Mouse (Mus musculus): ENCODE data around the gene Hepacam2. TPM values are rescaled to one million over a fixed set of nuclear protein-coding genes. Genes with fewer than 3 reads are reported as not detected.

Hepacam2 gene
- polyA plus RNA-seq, 1 experiment from 2014 or later, result 2.3 TPM

- no peaks in the 10 kb centered on the region for H3K9me3 ChIP-seq
- no peak overlapping the region for H3K4me2 ChIP-seq
- no peak overlapping the region for H3K27ac ChIP-seq
- no peaks in the 10 kb centered on the region for H3K27me3 ChIP-seq
- 0 out of 2 replicates have a peak, but pooled peaks cover under 1% of the 10 kb centered on the region for H3K4me1 ChIP-seq
- H3K4me3 ChIP-seq (replicated peaks), result no peak overlapping the region
- no peak overlapping the region for H3K9ac ChIP-seq
- H3K36me3 ChIP-seq (replicated peaks), result no peaks in the 10 kb centered on the region
- WGBS, result 77% methylated on average over 5 of the region's 5 CpGs
- ATAC-seq (ENCODE audit: low FRiP score), result no peak
Measured at GRCm38 (mm10) chr6:3505289-3505688, 7.2 kb upstream of the Hepacam2 start.

GRCm38 (mm10) chr6:3500286-3500685 lies 2.2 kb upstream of the Hepacam2 start:
- H3K27me3 ChIP-seq, result no peaks in the 10 kb centered on the region
- no peak overlapping the region for H3K4me3 ChIP-seq (replicated peaks)
- H3K4me2 ChIP-seq, result no peak overlapping the region
- no peaks in the 10 kb centered on the region for H3K36me3 ChIP-seq (replicated peaks)
- WGBS, result 82% methylated on average over 3 of the region's 3 CpGs
- peaks cover 8% of the 10 kb centered on the region for H3K4me1 ChIP-seq
- no peak for ATAC-seq (ENCODE audit: low FRiP score)
- H3K9me3 ChIP-seq, result no peaks in the 10 kb centered on the region
- H3K9ac ChIP-seq, result no peak overlapping the region
- no peak overlapping the region for H3K27ac ChIP-seq

- Histone ChIP-seq H3K9ac (no peak overlapping the region), H3K4me1 (peaks cover 8% of the 10 kb centered on the region), H3K4me3 (replicated peaks) (no peak overlapping the region), H3K9me3 (no peaks in the 10 kb centered on the region), H3K36me3 (replicated peaks) (no peaks in the 10 kb centered on the region), H3K4me2 (no peak overlapping the region), H3K27ac (no peak overlapping the region), H3K27me3 (no peaks in the 10 kb centered on the region)
- no peak for ATAC-seq (ENCODE audit: low FRiP score)
- 6% methylated on average over 2 of the region's 2 CpGs for WGBS
Measured at GRCm38 (mm10) chr6:3496210-3496609, 1.9 kb downstream of the Hepacam2 start.

- Histone ChIP-seq H3K36me3 (replicated peaks) (no peaks in the 10 kb centered on the region), H3K4me1 (0 out of 2 replicates have a peak, but pooled peaks cover 3% of the 10 kb centered on the region), H3K4me2 (no peak overlapping the region), H3K9me3 (no peaks in the 10 kb centered on the region), H3K27ac (no peak overlapping the region), H3K9ac (no peak overlapping the region), H3K27me3 (no peaks in the 10 kb centered on the region), H3K4me3 (replicated peaks) (no peak overlapping the region)
- WGBS, result 83% methylated on average over 5 of the region's 5 CpGs
- ATAC-seq (ENCODE audit: low FRiP score), result no peak
Measured at GRCm38 (mm10) chr6:3494285-3494684, 3.8 kb downstream of the Hepacam2 start.

GRCm38 (mm10) chr6:3487355-3487754 lies 10.7 kb downstream of the Hepacam2 start:
- Histone ChIP-seq H3K4me2 (no peak overlapping the region), H3K27ac (no peak overlapping the region), H3K27me3 (no peaks in the 10 kb centered on the region), H3K36me3 (replicated peaks) (no peaks in the 10 kb centered on the region), H3K9me3 (no peaks in the 10 kb centered on the region), H3K4me3 (replicated peaks) (no peak overlapping the region), H3K9ac (no peak overlapping the region), H3K4me1 (no peaks in the 10 kb centered on the region)
- 81% methylated on average over 1 of the region's 1 CpGs for WGBS
- no peak for ATAC-seq (ENCODE audit: low FRiP score)

GRCm38 (mm10) chr6:3485133-3485532 lies 13.0 kb downstream of the Hepacam2 start:
- ATAC-seq (ENCODE audit: low FRiP score), result no peak
- H3K4me1 ChIP-seq, result no peaks in the 10 kb centered on the region
- H3K4me2 ChIP-seq, result no peak overlapping the region
- no peaks in the 10 kb centered on the region for H3K27me3 ChIP-seq
- no peak overlapping the region for H3K4me3 ChIP-seq (replicated peaks)
- no peak overlapping the region for H3K9ac ChIP-seq
- 87% methylated on average over 3 of the region's 3 CpGs for WGBS
- no peaks in the 10 kb centered on the region for H3K9me3 ChIP-seq
- H3K36me3 ChIP-seq (replicated peaks), result no peaks in the 10 kb centered on the region
- no peak overlapping the region for H3K27ac ChIP-seq

- H3K9ac ChIP-seq, result no peak overlapping the region
- no peaks in the 10 kb centered on the region for H3K36me3 ChIP-seq (replicated peaks)
- no peaks in the 10 kb centered on the region for H3K9me3 ChIP-seq
- no peak for ATAC-seq (ENCODE audit: low FRiP score)
- H3K4me2 ChIP-seq, result no peak overlapping the region
- no peak overlapping the region for H3K27ac ChIP-seq
- no peak overlapping the region for H3K4me3 ChIP-seq (replicated peaks)
- no peaks in the 10 kb centered on the region for H3K4me1 ChIP-seq
- H3K27me3 ChIP-seq, result no peaks in the 10 kb centered on the region
- WGBS, result 86% methylated on average over 3 of the region's 3 CpGs
Measured at GRCm38 (mm10) chr6:3481705-3482104, 16.4 kb downstream of the Hepacam2 start.

- ATAC-seq (ENCODE audit: low FRiP score), result no peak
- 67% methylated on average over 5 of the region's 5 CpGs for WGBS
Measured at GRCm38 (mm10) chr6:3479853-3480252, 18.2 kb downstream of the Hepacam2 start.

GRCm38 (mm10) chr6:3476299-3476698 lies 21.8 kb downstream of the Hepacam2 start:
- WGBS, result 59% methylated on average over 2 of the region's 2 CpGs
- Histone ChIP-seq H3K4me1 (no peaks in the 10 kb centered on the region), H3K27ac (no peak overlapping the region), H3K4me3 (replicated peaks) (no peak overlapping the region), H3K27me3 (no peaks in the 10 kb centered on the region), H3K9me3 (no peaks in the 10 kb centered on the region), H3K9ac (no peak overlapping the region), H3K4me2 (no peak overlapping the region), H3K36me3 (replicated peaks) (no peaks in the 10 kb centered on the region)
- ATAC-seq (ENCODE audit: low FRiP score), result no peak

More at GRCm38 (mm10) chr6:3479853-3480252, 18.2 kb downstream of the Hepacam2 start:
- H3K27me3 ChIP-seq, result no peaks in the 10 kb centered on the region
- H3K36me3 ChIP-seq (replicated peaks), result no peaks in the 10 kb centered on the region
- no peak overlapping the region for H3K27ac ChIP-seq
- no peak overlapping the region for H3K9ac ChIP-seq
- H3K4me1 ChIP-seq, result no peaks in the 10 kb centered on the region
- H3K4me3 ChIP-seq (replicated peaks), result no peak overlapping the region
- no peak overlapping the region for H3K4me2 ChIP-seq
- H3K9me3 ChIP-seq, result no peaks in the 10 kb centered on the region

GRCm38 (mm10) chr6:3470706-3471105 lies 27.4 kb downstream of the Hepacam2 start:
- Histone ChIP-seq H3K27ac (no peak overlapping the region), H3K4me3 (replicated peaks) (no peak overlapping the region), H3K4me2 (no peak overlapping the region), H3K27me3 (no peaks in the 10 kb centered on the region), H3K36me3 (replicated peaks) (no peaks in the 10 kb centered on the region), H3K9ac (no peak overlapping the region), H3K9me3 (no peaks in the 10 kb centered on the region), H3K4me1 (no peaks in the 10 kb centered on the region)
- no peak for ATAC-seq (ENCODE audit: low FRiP score)
- 79% methylated on average over 2 of the region's 2 CpGs for WGBS

GRCm38 (mm10) chr6:3468627-3469026 lies 29.5 kb downstream of the Hepacam2 start:
- Histone ChIP-seq H3K4me2 (no peak overlapping the region), H3K9me3 (no peaks in the 10 kb centered on the region), H3K9ac (no peak overlapping the region), H3K27ac (no peak overlapping the region), H3K36me3 (replicated peaks) (no peaks in the 10 kb centered on the region), H3K27me3 (no peaks in the 10 kb centered on the region), H3K4me1 (no peaks in the 10 kb centered on the region), H3K4me3 (replicated peaks) (no peak overlapping the region)
- no peak for ATAC-seq (ENCODE audit: low FRiP score)
- 54% methylated on average over 1 of the region's 1 CpGs for WGBS

- WGBS, result 92% methylated on average over 2 of the region's 2 CpGs
- H3K4me1 ChIP-seq, result no peaks in the 10 kb centered on the region
- no peak overlapping the region for H3K4me3 ChIP-seq (replicated peaks)
- H3K9me3 ChIP-seq, result no peaks in the 10 kb centered on the region
- ATAC-seq (ENCODE audit: low FRiP score), result no peak
- no peaks in the 10 kb centered on the region for H3K36me3 ChIP-seq (replicated peaks)
- no peak overlapping the region for H3K9ac ChIP-seq
- H3K27me3 ChIP-seq, result no peaks in the 10 kb centered on the region
- no peak overlapping the region for H3K27ac ChIP-seq
- no peak overlapping the region for H3K4me2 ChIP-seq
Measured at GRCm38 (mm10) chr6:3463594-3463993, 34.5 kb downstream of the Hepacam2 start.

- Histone ChIP-seq H3K9ac (no peak overlapping the region), H3K27me3 (no peaks in the 10 kb centered on the region), H3K27ac (no peak overlapping the region), H3K9me3 (no peaks in the 10 kb centered on the region), H3K4me3 (replicated peaks) (no peak overlapping the region), H3K4me2 (no peak overlapping the region), H3K36me3 (replicated peaks) (no peaks in the 10 kb centered on the region), H3K4me1 (no peaks in the 10 kb centered on the region)
- WGBS, result 76% methylated on average over 6 of the region's 6 CpGs
- ATAC-seq (ENCODE audit: low FRiP score), result no peak
Measured at GRCm38 (mm10) chr6:3463026-3463425, 35.1 kb downstream of the Hepacam2 start.
